Mouse (Mus musculus) heart, adult 2 months (tissue): ENCODE data around the gene Xpot.

ENCODE experiments used
- CTCF ChIP-seq: fragments of 200-600 bp; IDR thresholded peaks from 2 replicates; pipeline ENCODE4 v1.8.1; 2022; ENCODE audit warnings: antibody characterized with exemption, mild to moderate bottlenecking, moderate library complexity
- EP300 ChIP-seq: fragments of 200-500 bp; IDR thresholded peaks from 2 replicates; pipeline ENCODE4 v1.6.1; 2011; ENCODE audit warnings: low read depth, low read length, control low read depth; ENCODE audit not compliant: insufficient read depth
- POLR2A ChIP-seq: fragments of 200-500 bp; IDR thresholded peaks from 2 replicates; pipeline ENCODE4 v1.6.1; 2011; ENCODE audit warnings: mild to moderate bottlenecking, low read depth, low read length, control low read depth; ENCODE audit not compliant: insufficient read depth

GRCm38 (mm10) chr10:121627216-121627852 lies 1.2 kb upstream of the Xpot start:
- TF ChIP-seq CTCF (no peak), EP300 (no peak), POLR2A (no peak)
